11 mouse cellular contexts compared by ENCODE assay signal in genomic region chr4:62694703-62695439, GRCm38 (mm10).
DNase-seq lines count a peak whose midpoint lies in the region; ATAC-seq and TF ChIP-seq lines count a peak whose summit lies in the region.
"Had no signal": no experiment of that assay in that cellular context is flagged by ENCODE, and none has a peak within 500 bp of the region (broad histone marks: within the 10 kb centered on the region; RNA-seq: fewer than 3 reads in every experiment).

No protein-coding gene starts in this region.

- no peak for ATAC-seq in hindbrain, embryonic 11.5 days (ENCODE audit: low FRiP score)
- no peak for ATAC-seq in CD4-positive, CD25-positive, alpha-beta regulatory T cell, adult 4 months

- peaks cover 28% of the 10 kb centered on the region for H3K36me3 ChIP-seq in heart, embryonic 10.5 days
- no peaks in the 10 kb centered on the region for H3K36me3 ChIP-seq in hindbrain, embryonic 11.5 days (ENCODE audit: control insufficient read depth, insufficient read depth, low read length)
- H3K36me3 ChIP-seq: liver, embryonic 15.5 days had no signal

- WGBS in heart, embryonic 10.5 days, result 83% methylated on average over 11 of the region's 11 CpGs
- WGBS in hindbrain, embryonic 11.5 days, result 84% methylated on average over 11 of the region's 11 CpGs
- WGBS in olfactory bulb, adult 2 months, result 67% methylated on average over 11 of the region's 11 CpGs

- H3K27me3 ChIP-seq in heart, embryonic 10.5 days (ENCODE audit: insufficient read depth, poor library complexity, severe bottlenecking), result peaks cover 60% of the 10 kb centered on the region
- no peaks in the 10 kb centered on the region for H3K27me3 ChIP-seq in hindbrain, embryonic 11.5 days (ENCODE audit: control insufficient read depth, insufficient read depth, low read length)
- H3K27me3 ChIP-seq: liver, embryonic 15.5 days had no signal

- TF ChIP-seq CTCF in left cerebral cortex, adult 2 months (IDR thresholded peaks at IDR 0.05), result no peak
- TF ChIP-seq CTCF in olfactory bulb, adult 2 months (IDR thresholded peaks at IDR 0.05; ENCODE audit: insufficient read depth, low read depth, low read length), result no peak

- H3K9ac ChIP-seq in hindbrain, embryonic 11.5 days (ENCODE audit: low read depth, low read length), result no peak overlapping the region
- H3K9ac ChIP-seq: liver, embryonic 15.5 days had no signal

- H3K4me2 ChIP-seq in hindbrain, embryonic 11.5 days (replicated peaks; ENCODE audit: low read depth, low read length), result no peak overlapping the region
- H3K4me2 ChIP-seq: liver, embryonic 15.5 days had no signal

- DNase-seq in heart, embryonic 10.5 days (ENCODE audit: low spot score), result no peak
- no peak for DNase-seq in heart, adult 18-20 months
- peak; percentile 61 for DNase-seq in left cerebral cortex, postnatal 4 days
- no peak for DNase-seq in left cerebral cortex, adult 2 months (ENCODE audit: extremely low spot score in 1 of 2, low spot score in 2 of 2)
- DNase-seq in hindbrain, embryonic 11.5 days (ENCODE audit: low spot score), result no peak
- DNase-seq: adrenal gland, adult 2 months; layer of hippocampus, adult 9-11 months; right cerebral cortex, postnatal 25 days had no signal

- H3K9me3 ChIP-seq in heart, embryonic 10.5 days, result no peaks in the 10 kb centered on the region
- H3K9me3 ChIP-seq in hindbrain, embryonic 11.5 days (ENCODE audit: control insufficient read depth, low read length), result no peaks in the 10 kb centered on the region
- H3K9me3 ChIP-seq: liver, embryonic 15.5 days had no signal

- intact Hi-C loops in left cerebral cortex, postnatal 4 days (cut with DNase I), result loop anchor here (5.0 kb wide), 1 partner anchor 133 kb away; no protein-coding TSS in a partner anchor
- intact Hi-C loops in left cerebral cortex, adult 2 months (cut with DNase I), result loop anchor here (5.0 kb wide), 2 partner anchors 48 to 83 kb away; no protein-coding TSS in a partner anchor

- H3K4me3 ChIP-seq in heart, embryonic 10.5 days, result no peak overlapping the region
- H3K4me3 ChIP-seq in left cerebral cortex, adult 2 months, result no peak overlapping the region
- H3K4me3 ChIP-seq in hindbrain, embryonic 11.5 days (ENCODE audit: low read depth, low read length), result no peak overlapping the region
- H3K4me3 ChIP-seq in olfactory bulb, adult 2 months (ENCODE audit: insufficient read depth, low read depth, low read length), result no peak overlapping the region
- H3K4me3 ChIP-seq: liver, embryonic 15.5 days had no signal

- H3K4me1 ChIP-seq in heart, embryonic 10.5 days, result peaks cover 68% of the 10 kb centered on the region
- no peaks in the 10 kb centered on the region; the same call in 1 of the 2 replicates for H3K4me1 ChIP-seq in hindbrain, embryonic 11.5 days (replicated peaks; ENCODE audit: control insufficient read depth, insufficient read depth, low read length)
- H3K4me1 ChIP-seq in olfactory bulb, adult 2 months (ENCODE audit: control insufficient read depth, insufficient read depth, low read length), result peaks cover 26% of the 10 kb centered on the region

- H3K27ac ChIP-seq in heart, embryonic 10.5 days, result 0 out of 2 replicates have a peak overlapping the region, but pooled peaks have one; percentile 6
- H3K27ac ChIP-seq in left cerebral cortex, adult 2 months, result no peak overlapping the region
- H3K27ac ChIP-seq in hindbrain, embryonic 11.5 days (ENCODE audit: low read depth, low read length), result peak overlapping the region; percentile 37; the same call in 1 of the 2 replicates
- 0 out of 2 replicates have a peak overlapping the region, but pooled peaks have one; percentile 4 for H3K27ac ChIP-seq in olfactory bulb, adult 2 months (ENCODE audit: insufficient read depth, low read depth, low read length)
- H3K27ac ChIP-seq: liver, embryonic 15.5 days had no signal

- TF ChIP-seq POLR2A in olfactory bulb, adult 2 months (IDR thresholded peaks at IDR 0.05; ENCODE audit: insufficient read depth, low read depth, low read length), result no peak
